ENCODE assay signal across 12 mouse cellular contexts in the genomic region with DNA sequence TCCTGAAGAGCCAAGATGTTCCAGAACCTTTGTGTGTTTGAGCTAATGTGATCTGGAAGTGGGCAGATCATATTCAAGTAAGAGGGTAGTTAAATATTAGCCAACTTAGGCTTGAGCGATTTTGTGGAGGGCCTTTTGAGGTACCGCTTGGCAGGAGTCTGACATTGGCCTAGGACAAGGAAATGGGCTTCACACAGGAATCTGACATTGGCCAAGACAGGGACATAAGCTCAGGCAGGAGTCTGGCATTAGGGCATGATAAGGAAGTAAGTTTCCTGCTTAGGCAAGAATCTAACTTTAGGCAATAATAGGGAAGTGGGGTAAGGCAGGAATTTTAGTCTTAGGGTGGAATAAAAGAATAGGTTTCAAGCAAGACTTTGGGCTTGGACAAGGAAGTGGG. TPM values are rescaled to one million over a fixed set of nuclear protein-coding genes. Genes with fewer than 3 reads are reported as not detected.
DNase-seq lines count a peak whose midpoint lies in the region; ATAC-seq and TF ChIP-seq lines count a peak whose summit lies in the region.
"Had no signal": no experiment of that assay in that cellular context is flagged by ENCODE, and none has a peak within 500 bp of the region (broad histone marks: within the 10 kb centered on the region; RNA-seq: fewer than 3 reads in every experiment).

No protein-coding gene starts in this region.

- H3K4me2 ChIP-seq in embryonic facial prominence, embryonic 12.5 days (replicated peaks) = peak overlapping the region; percentile 48; the same call in 1 of the 2 replicates
- H3K4me2 ChIP-seq in limb, embryonic 13.5 days (replicated peaks) = peak overlapping the region; percentile 59

- 0 out of 2 replicates have a peak overlapping the region, but pooled peaks have one; percentile 23 for H3K4me3 ChIP-seq in E14TG2a.4 (replicated peaks; ENCODE audit: low read length)
- no peak overlapping the region for H3K4me3 ChIP-seq in embryonic facial prominence, embryonic 12.5 days
- H3K4me3 ChIP-seq in limb, embryonic 13.5 days = peak overlapping the region; percentile 20; the same call in 1 of the 2 replicates
- H3K4me3 ChIP-seq: layer of hippocampus, adult 2 months had no signal

- no peaks in the 10 kb centered on the region for H3K36me3 ChIP-seq in E14TG2a.4 (ENCODE audit: insufficient read depth, low read length)
- H3K36me3 ChIP-seq in embryonic facial prominence, embryonic 12.5 days = no peaks in the 10 kb centered on the region
- H3K36me3 ChIP-seq in limb, embryonic 13.5 days = no peaks in the 10 kb centered on the region

- ATAC-seq in embryonic facial prominence, embryonic 12.5 days (ENCODE audit: insufficient number of reproducible peaks, insufficient read depth, low FRiP score, low TSS enrichment) = no peak
- ATAC-seq in limb, embryonic 13.5 days (ENCODE audit: low FRiP score, low read depth) = no peak
- no peak for ATAC-seq in monocyte, adult 5-6 weeks (replicated peaks; ENCODE audit: insufficient number of reproducible peaks, low FRiP score, low TSS enrichment, poor library complexity, severe bottlenecking)

- TF ChIP-seq CTCF in E14TG2a.4 (conservative IDR thresholded peaks at IDR 0.05; ENCODE audit: low read length) = no peak

- H3K9me3 ChIP-seq in E14TG2a.4 (ENCODE audit: low read length) = peaks cover 42% of the 10 kb centered on the region
- H3K9me3 ChIP-seq in embryonic facial prominence, embryonic 12.5 days = no peaks in the 10 kb centered on the region
- no peaks in the 10 kb centered on the region for H3K9me3 ChIP-seq in limb, embryonic 13.5 days

- H3K4me1 ChIP-seq in E14TG2a.4 (replicated peaks; ENCODE audit: low read depth, low read length) = peaks cover 24% of the 10 kb centered on the region
- H3K4me1 ChIP-seq in embryonic facial prominence, embryonic 12.5 days = no peaks in the 10 kb centered on the region
- H3K4me1 ChIP-seq in limb, embryonic 13.5 days = 0 out of 2 replicates have a peak, but pooled peaks cover 4% of the 10 kb centered on the region

- WGBS in embryonic facial prominence, embryonic 12.5 days = 69% methylated on average over 2 of the region's 2 CpGs
- WGBS in limb, embryonic 13.5 days = 73% methylated on average over 2 of the region's 2 CpGs

- H3K9ac ChIP-seq in embryonic facial prominence, embryonic 12.5 days = no peak overlapping the region
- no peak overlapping the region for H3K9ac ChIP-seq in limb, embryonic 13.5 days

- peak; percentile 43 for DNase-seq in kidney, adult 9 months
- DNase-seq in kidney, postnatal 36 days = no peak
- DNase-seq in thymus, postnatal 14 days = no peak
- no peak for DNase-seq in adrenal gland, postnatal 4 days (ENCODE audit: low spot score in 2 of 2)
- DNase-seq: adrenal gland, adult 2 months; heart, adult 11 months; heart, postnatal 10 days had no signal

- H3K27ac ChIP-seq in embryonic facial prominence, embryonic 12.5 days = no peak overlapping the region
- no peak overlapping the region for H3K27ac ChIP-seq in limb, embryonic 13.5 days
- H3K27ac ChIP-seq: layer of hippocampus, adult 2 months had no signal

- H3K27me3 ChIP-seq in E14TG2a.4 (ENCODE audit: insufficient read depth, low read length) = no peaks in the 10 kb centered on the region
- H3K27me3 ChIP-seq in embryonic facial prominence, embryonic 12.5 days = peaks cover 9% of the 10 kb centered on the region
- H3K27me3 ChIP-seq in limb, embryonic 13.5 days = peaks cover 16% of the 10 kb centered on the region

RNA-seq across cellular contexts. Expression of gene Catsperg1, which starts 0.4 kb away (rescaled TPM):
- 0.37 and 0.60 TPM in 2 replicates for polyA plus RNA-seq in embryonic facial prominence, embryonic 12.5 days (2016; fragmentation: Nextera tagmentation; extraction: Ambion mirVana)
- polyA plus RNA-seq in limb, embryonic 13.5 days (2015; fragmentation: Nextera tagmentation; extraction: Ambion mirVana) = 0.46 and 0.51 TPM in 2 replicates
- total RNA-seq in monocyte, adult 5-6 weeks (2017) = 0.85 to 1.6 TPM in 2 of 3 replicates, not detected in the other
- 1 to 10 TPM; 2.0 TPM for total RNA-seq in adrenal gland, postnatal 4 days (2021)

RNA-seq across cellular contexts. Expression of gene Kcnk6, which starts 18.1 kb away (rescaled TPM):
- polyA plus RNA-seq in embryonic facial prominence, embryonic 12.5 days (2016; fragmentation: Nextera tagmentation; extraction: Ambion mirVana) = 1.2 and 1.4 TPM in 2 replicates
- polyA plus RNA-seq in limb, embryonic 13.5 days (2015; fragmentation: Nextera tagmentation; extraction: Ambion mirVana) = 1.9 and 2.3 TPM in 2 replicates
- 3.1 to 8.5 TPM (median 7.3 TPM) in 3 replicates for total RNA-seq in monocyte, adult 5-6 weeks (2017)
- total RNA-seq in adrenal gland, postnatal 4 days (2021) = 1 to 10 TPM; 2.9 to 3.6 TPM

RNA-seq across cellular contexts. Expression of gene Yif1b, which starts 23.9 kb away (rescaled TPM):
- polyA plus RNA-seq in embryonic facial prominence, embryonic 12.5 days (2016; fragmentation: Nextera tagmentation; extraction: Ambion mirVana) = 100 and 104 TPM in 2 replicates
- 123 and 124 TPM in 2 replicates for polyA plus RNA-seq in limb, embryonic 13.5 days (2015; fragmentation: Nextera tagmentation; extraction: Ambion mirVana)
- 3.8 to 11.1 TPM (median 9.8 TPM) in 3 replicates for total RNA-seq in monocyte, adult 5-6 weeks (2017)
- 10 to 100 TPM; 48.2 to 49.7 TPM for total RNA-seq in adrenal gland, postnatal 4 days (2021)

RNA-seq across cellular contexts. Expression of gene Psmd8, which starts 33.7 kb away (rescaled TPM):
- polyA plus RNA-seq in embryonic facial prominence, embryonic 12.5 days (2016; fragmentation: Nextera tagmentation; extraction: Ambion mirVana) = 278 and 280 TPM in 2 replicates
- 270 and 272 TPM in 2 replicates for polyA plus RNA-seq in limb, embryonic 13.5 days (2015; fragmentation: Nextera tagmentation; extraction: Ambion mirVana)
- total RNA-seq in monocyte, adult 5-6 weeks (2017) = 170 to 190 TPM (median 186 TPM) in 3 replicates
- 100 to 1,000 TPM; 188 to 192 TPM for total RNA-seq in adrenal gland, postnatal 4 days (2021)

RNA-seq across cellular contexts. Expression of gene 2200002D01Rik, which starts 34.0 kb away (rescaled TPM):
- 1.9 and 2.6 TPM in 2 replicates for polyA plus RNA-seq in embryonic facial prominence, embryonic 12.5 days (2016; fragmentation: Nextera tagmentation; extraction: Ambion mirVana)
- polyA plus RNA-seq in limb, embryonic 13.5 days (2015; fragmentation: Nextera tagmentation; extraction: Ambion mirVana) = 1.7 and 2.0 TPM in 2 replicates
- total RNA-seq in monocyte, adult 5-6 weeks (2017) = 0.29 to 3.4 TPM in 2 of 3 replicates, not detected in the other
- total RNA-seq in adrenal gland, postnatal 4 days (2021) = 1 to 10 TPM; 2.4 to 4.5 TPM
